Mouse (Mus musculus): ENCODE measurements at regions not wholly inside any gene's neighbourhood (a gene's known extent, or its start where the extent isn't known, plus 50 kb on each side); places are given as distances from the start of the nearest gene placed in this dataset.

GRCm38 (mm10) chr6:136229791-136230190 lies 56.5 kb upstream of the Grin2b start:
- Histone ChIP-seq H3K9me3 (no peaks in the 10 kb centered on the region), H3K27ac (no peak overlapping the region), H3K27me3 (no peaks in the 10 kb centered on the region), H3K9ac (no peak overlapping the region), H3K4me3 (no peak overlapping the region), H3K4me2 (replicated peaks) (no peak overlapping the region), H3K4me1 (no peaks in the 10 kb centered on the region), H3K36me3 (no peaks in the 10 kb centered on the region)
- no peak for ATAC-seq (ENCODE audit: low FRiP score, low read depth)
- 69% methylated on average over 3 of the region's 3 CpGs for WGBS

GRCm38 (mm10) chr6:136235473-136235872 lies 62.2 kb upstream of the Grin2b start:
- ATAC-seq (ENCODE audit: low FRiP score, low read depth): no peak
- no peaks in the 10 kb centered on the region for H3K9me3 ChIP-seq
- WGBS: 81% methylated on average over 11 of the region's 11 CpGs

GRCm38 (mm10) chr6:136238989-136239388 lies 65.7 kb upstream of the Grin2b start:
- no peak for ATAC-seq (ENCODE audit: low FRiP score, low read depth)
- H3K4me2 ChIP-seq (replicated peaks): no peak overlapping the region
- 53% methylated on average over 5 of the region's 5 CpGs for WGBS

More at GRCm38 (mm10) chr6:136235473-136235872, 62.2 kb upstream of the Grin2b start:
- H3K4me1 ChIP-seq: peaks cover 13% of the 10 kb centered on the region
- H3K27ac ChIP-seq: no peak overlapping the region
- H3K9ac ChIP-seq: no peak overlapping the region
- H3K4me3 ChIP-seq: no peak overlapping the region
- H3K27me3 ChIP-seq: no peaks in the 10 kb centered on the region
- H3K36me3 ChIP-seq: no peaks in the 10 kb centered on the region
- H3K4me2 ChIP-seq (replicated peaks): no peak overlapping the region

GRCm38 (mm10) chr6:136239416-136239815 lies 66.1 kb upstream of the Grin2b start:
- Histone ChIP-seq H3K27me3 (no peaks in the 10 kb centered on the region), H3K9ac (no peak overlapping the region)
- WGBS: 53% methylated on average over 5 of the region's 5 CpGs

More at GRCm38 (mm10) chr6:136238989-136239388, 65.7 kb upstream of the Grin2b start:
- Histone ChIP-seq H3K36me3 (no peaks in the 10 kb centered on the region), H3K9ac (no peak overlapping the region), H3K4me1 (peaks cover 13% of the 10 kb centered on the region), H3K9me3 (no peaks in the 10 kb centered on the region), H3K4me3 (no peak overlapping the region), H3K27ac (no peak overlapping the region), H3K27me3 (no peaks in the 10 kb centered on the region)

GRCm38 (mm10) chr6:136241574-136242311 lies 68.4 kb upstream of the Grin2b start:
- no peaks in the 10 kb centered on the region for H3K36me3 ChIP-seq
- peak; percentile 55 for ATAC-seq (ENCODE audit: low FRiP score, low read depth)
- no peaks in the 10 kb centered on the region for H3K9me3 ChIP-seq
- H3K4me1 ChIP-seq: peaks cover 13% of the 10 kb centered on the region
- no peak overlapping the region for H3K27ac ChIP-seq
- 0 out of 2 replicates have a peak, but pooled peaks cover 3% of the 10 kb centered on the region for H3K27me3 ChIP-seq
- no peak overlapping the region for H3K4me3 ChIP-seq
- H3K9ac ChIP-seq: no peak overlapping the region
- H3K4me2 ChIP-seq (replicated peaks): no peak overlapping the region
- WGBS: 60% methylated on average over 10 of the region's 10 CpGs

More at GRCm38 (mm10) chr6:136239416-136239815, 66.1 kb upstream of the Grin2b start:
- no peaks in the 10 kb centered on the region for H3K36me3 ChIP-seq
- no peak overlapping the region for H3K4me3 ChIP-seq
- no peak for ATAC-seq (ENCODE audit: low FRiP score, low read depth)
- peaks cover 13% of the 10 kb centered on the region for H3K4me1 ChIP-seq
- H3K27ac ChIP-seq: no peak overlapping the region
- no peaks in the 10 kb centered on the region for H3K9me3 ChIP-seq
- no peak overlapping the region for H3K4me2 ChIP-seq (replicated peaks)

- H3K9me3 ChIP-seq: no peaks in the 10 kb centered on the region
- H3K4me3 ChIP-seq: no peak overlapping the region
- H3K9ac ChIP-seq: no peak overlapping the region
- 0 out of 2 replicates have a peak, but pooled peaks cover 3% of the 10 kb centered on the region for H3K27me3 ChIP-seq
- H3K4me2 ChIP-seq (replicated peaks): no peak overlapping the region
- peaks cover 4% of the 10 kb centered on the region for H3K4me1 ChIP-seq
- no peak overlapping the region for H3K27ac ChIP-seq
- no peak for ATAC-seq (ENCODE audit: low FRiP score, low read depth)
- no peaks in the 10 kb centered on the region for H3K36me3 ChIP-seq
- 94% methylated on average over 7 of the region's 7 CpGs for WGBS
Observed at GRCm38 (mm10) chr6:136244895-136245294, 71.6 kb upstream of the Grin2b start.

- Histone ChIP-seq H3K36me3 (no peaks in the 10 kb centered on the region), H3K4me2 (replicated peaks) (no peak overlapping the region), H3K9ac (peak overlapping the region; percentile 25; the same call in 1 of the 2 replicates), H3K27me3 (no peaks in the 10 kb centered on the region), H3K4me1 (peaks cover 6% of the 10 kb centered on the region; the same call in 1 of the 2 replicates), H3K9me3 (no peaks in the 10 kb centered on the region), H3K27ac (no peak overlapping the region), H3K4me3 (no peak overlapping the region)
- 33% methylated on average over 10 of the region's 10 CpGs for WGBS
- no peak for ATAC-seq (ENCODE audit: low FRiP score, low read depth)
Observed at GRCm38 (mm10) chr6:136255726-136256512, 71.4 kb upstream of the Gm8994 start.

GRCm38 (mm10) chr6:136275742-136276141 lies 51.6 kb upstream of the Gm8994 start:
- Histone ChIP-seq H3K4me1 (no peaks in the 10 kb centered on the region), H3K27me3 (no peaks in the 10 kb centered on the region), H3K4me2 (replicated peaks) (no peak overlapping the region), H3K27ac (no peak overlapping the region), H3K4me3 (no peak overlapping the region), H3K9me3 (no peaks in the 10 kb centered on the region), H3K36me3 (no peaks in the 10 kb centered on the region), H3K9ac (no peak overlapping the region)
- no peak for ATAC-seq (ENCODE audit: low FRiP score, low read depth)
- 87% methylated on average over 6 of the region's 6 CpGs for WGBS

- Histone ChIP-seq H3K9me3 (no peaks in the 10 kb centered on the region), H3K36me3 (no peaks in the 10 kb centered on the region), H3K4me3 (no peak overlapping the region), H3K27ac (no peak overlapping the region), H3K4me1 (no peaks in the 10 kb centered on the region), H3K27me3 (no peaks in the 10 kb centered on the region), H3K4me2 (replicated peaks) (no peak overlapping the region), H3K9ac (no peak overlapping the region)
- 70% methylated on average over 2 of the region's 2 CpGs for WGBS
- no peak for ATAC-seq (ENCODE audit: low FRiP score, low read depth)
Observed at GRCm38 (mm10) chr6:136276771-136277170, 50.6 kb upstream of the Gm8994 start.

Data from limb, embryonic 13.5 days (tissue).